In the genomic region with DNA sequence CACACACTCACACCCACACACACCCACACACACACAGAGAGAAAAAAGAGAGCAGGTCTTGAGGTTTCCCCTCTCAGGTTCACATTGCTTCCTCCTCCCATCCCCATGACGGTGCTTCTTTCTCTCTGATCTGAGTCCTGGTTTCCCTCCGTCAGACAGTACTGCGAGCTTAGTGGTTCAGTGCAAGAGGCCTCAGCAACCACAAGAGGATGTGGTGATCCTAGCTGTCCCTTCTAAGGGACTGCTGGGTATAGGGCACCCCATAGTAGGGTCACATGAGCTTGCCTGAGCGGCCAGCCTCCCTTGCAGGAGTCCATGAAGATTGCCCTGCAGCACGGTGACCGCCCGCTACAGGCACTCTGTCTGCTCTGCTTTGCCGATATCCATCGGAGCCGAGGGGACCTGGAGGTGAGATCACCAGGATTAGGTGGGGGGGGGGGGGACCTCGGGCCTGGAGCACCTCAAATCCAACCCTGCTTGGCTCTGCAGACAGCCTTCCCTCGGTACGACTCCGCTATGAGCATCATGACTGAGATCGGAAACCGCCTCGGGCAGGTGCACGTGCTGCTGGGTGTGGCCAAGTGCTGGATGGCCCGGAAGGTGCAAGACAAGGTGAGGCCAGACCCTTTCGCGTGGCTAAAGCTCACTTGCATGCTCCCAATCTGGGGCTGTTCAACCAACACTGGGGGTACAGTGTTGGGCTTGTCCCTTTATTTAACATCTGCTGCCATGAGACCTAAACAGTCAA, we compare ENCODE assay signal across 10 mouse cellular contexts. TPM values are rescaled to one million over a fixed set of nuclear protein-coding genes. Genes with fewer than 3 reads are reported as not detected.
DNase-seq lines count a peak whose midpoint lies in the region; ATAC-seq and TF ChIP-seq lines count a peak whose summit lies in the region.
"Had no signal": no experiment of that assay in that cellular context is flagged by ENCODE, and none has a peak within 500 bp of the region (broad histone marks: within the 10 kb centered on the region; RNA-seq: fewer than 3 reads in every experiment).

No protein-coding gene starts in this region.

- no peaks in the 10 kb centered on the region for H3K27me3 ChIP-seq in forebrain, embryonic 10.5 days (ENCODE audit: poor library complexity, severe bottlenecking)
- no peaks in the 10 kb centered on the region for H3K27me3 ChIP-seq in forebrain, embryonic 15.5 days
- no peaks in the 10 kb centered on the region for H3K27me3 ChIP-seq in midbrain, embryonic 10.5 days (ENCODE audit: low read depth, poor library complexity, severe bottlenecking)
- no peaks in the 10 kb centered on the region for H3K27me3 ChIP-seq in midbrain, embryonic 16.5 days (ENCODE audit: control insufficient read depth, insufficient read depth, low read depth, low read length)
- no peaks in the 10 kb centered on the region for H3K27me3 ChIP-seq in liver, embryonic 14.5 days (ENCODE audit: control insufficient read depth, insufficient read depth, low read length)

- H3K9ac ChIP-seq in forebrain, embryonic 15.5 days (replicated peaks) = no peak overlapping the region
- no peak overlapping the region for H3K9ac ChIP-seq in midbrain, embryonic 16.5 days (ENCODE audit: low read depth, low read length)
- no peak overlapping the region for H3K9ac ChIP-seq in liver, embryonic 14.5 days (replicated peaks)

- H3K36me3 ChIP-seq in forebrain, embryonic 10.5 days (replicated peaks) = no peaks in the 10 kb centered on the region
- no peaks in the 10 kb centered on the region for H3K36me3 ChIP-seq in forebrain, embryonic 15.5 days
- no peaks in the 10 kb centered on the region for H3K36me3 ChIP-seq in midbrain, embryonic 10.5 days
- no peaks in the 10 kb centered on the region for H3K36me3 ChIP-seq in midbrain, embryonic 16.5 days (ENCODE audit: control insufficient read depth, insufficient read depth, low read length)
- no peaks in the 10 kb centered on the region for H3K36me3 ChIP-seq in liver, embryonic 14.5 days (replicated peaks; ENCODE audit: control insufficient read depth, insufficient read depth, low read depth)

- WGBS in forebrain, embryonic 10.5 days = 71% methylated on average over 21 of the region's 21 CpGs
- WGBS in forebrain, embryonic 15.5 days = 67% methylated on average over 21 of the region's 21 CpGs
- WGBS in midbrain, embryonic 10.5 days = 76% methylated on average over 21 of the region's 21 CpGs
- WGBS in midbrain, embryonic 16.5 days = 74% methylated on average over 21 of the region's 21 CpGs
- WGBS in liver, embryonic 14.5 days (ENCODE audit: insufficient replicate concordance) = 35% methylated on average over 21 of the region's 21 CpGs

- no peak for DNase-seq in forebrain, embryonic 10.5 days (ENCODE audit: extremely low spot score, low spot score)
- no peak for DNase-seq in midbrain, embryonic 10.5 days (ENCODE audit: low spot score)
- no peak for DNase-seq in liver, embryonic 14.5 days (ENCODE audit: low read depth in 3 of 3, low spot score in 3 of 3)
- peak; percentile 46 for DNase-seq in thymus, postnatal 14 days
- no peak for DNase-seq in left cerebral cortex, adult 11 months (ENCODE audit: low spot score)
- no peak for DNase-seq in cerebellum, postnatal 14 days
- DNase-seq: embryo, embryonic 11 days; heart, postnatal 4 days had no signal

- no peak; the same call in 1 of the 2 replicates for ATAC-seq in forebrain, embryonic 15.5 days (replicated peaks)
- ATAC-seq in midbrain, embryonic 16.5 days = no peak
- ATAC-seq in liver, embryonic 14.5 days (ENCODE audit: insufficient read depth) = 0 out of 2 replicates have a peak, but pooled peaks have one; percentile 22

- no peak for TF ChIP-seq CTCF in liver, embryonic 14.5 days (IDR thresholded peaks at IDR 0.05; ENCODE audit: low read depth)

- no peak for TF ChIP-seq EP300 in liver, embryonic 14.5 days (IDR thresholded peaks at IDR 0.05; ENCODE audit: low read depth)

- H3K27ac ChIP-seq in forebrain, embryonic 10.5 days = peak overlapping the region; percentile 76
- H3K27ac ChIP-seq in forebrain, embryonic 15.5 days (replicated peaks) = no peak overlapping the region
- peak overlapping the region; percentile 46; the same call in 1 of the 2 replicates for H3K27ac ChIP-seq in midbrain, embryonic 10.5 days (replicated peaks)
- no peak overlapping the region for H3K27ac ChIP-seq in midbrain, embryonic 16.5 days (ENCODE audit: low read length)
- no peak overlapping the region for H3K27ac ChIP-seq in liver, embryonic 14.5 days

- H3K4me1 ChIP-seq in forebrain, embryonic 10.5 days = peaks cover 31% of the 10 kb centered on the region
- H3K4me1 ChIP-seq in forebrain, embryonic 15.5 days = no peaks in the 10 kb centered on the region
- H3K4me1 ChIP-seq in midbrain, embryonic 10.5 days = peaks cover 19% of the 10 kb centered on the region
- no peaks in the 10 kb centered on the region for H3K4me1 ChIP-seq in midbrain, embryonic 16.5 days (ENCODE audit: control insufficient read depth, insufficient read depth, low read length)
- peaks cover 0 to 9% of the 10 kb centered on the region in 2 experiments; a peak in 3 of 4 replicates for H3K4me1 ChIP-seq in liver, embryonic 14.5 days (replicated peaks; ENCODE audit: control insufficient read depth in 2 of 2, insufficient read depth in 2 of 2, low read length in 1 of 2)

- H3K9me3 ChIP-seq in forebrain, embryonic 10.5 days = no peaks in the 10 kb centered on the region
- H3K9me3 ChIP-seq in forebrain, embryonic 15.5 days = no peaks in the 10 kb centered on the region
- no peaks in the 10 kb centered on the region for H3K9me3 ChIP-seq in midbrain, embryonic 10.5 days (replicated peaks)
- H3K9me3 ChIP-seq in midbrain, embryonic 16.5 days (replicated peaks; ENCODE audit: control insufficient read depth, low read length, poor library complexity, severe bottlenecking) = no peaks in the 10 kb centered on the region
- H3K9me3 ChIP-seq in liver, embryonic 14.5 days (ENCODE audit: control insufficient read depth, low read length) = no peaks in the 10 kb centered on the region

- no peak overlapping the region; the same call in none of the 2 replicates for H3K4me3 ChIP-seq in forebrain, embryonic 10.5 days
- no peak overlapping the region for H3K4me3 ChIP-seq in forebrain, embryonic 15.5 days
- H3K4me3 ChIP-seq in midbrain, embryonic 10.5 days = no peak overlapping the region
- H3K4me3 ChIP-seq in midbrain, embryonic 16.5 days (ENCODE audit: low read depth, low read length) = no peak overlapping the region
- no peak overlapping the region for H3K4me3 ChIP-seq in liver, embryonic 14.5 days (ENCODE audit: insufficient read depth in 1 of 2, low read depth in 2 of 2, low read length in 2 of 2)

- no peak overlapping the region for H3K4me2 ChIP-seq in forebrain, embryonic 15.5 days (replicated peaks)
- H3K4me2 ChIP-seq in midbrain, embryonic 16.5 days (ENCODE audit: low read length) = no peak overlapping the region
- H3K4me2 ChIP-seq in liver, embryonic 14.5 days (ENCODE audit: low read depth) = no peak overlapping the region

RNA-seq across cellular contexts. Expression of a gene that starts 7.4 kb away (rescaled TPM):
- polyA plus RNA-seq in forebrain, embryonic 10.5 days (2016; fragmentation: Nextera tagmentation; extraction: Ambion mirVana) = 4.9 and 5.2 TPM in 2 replicates
- polyA plus RNA-seq in forebrain, embryonic 15.5 days (2015; fragmentation: Nextera tagmentation; extraction: Ambion mirVana) = 0.63 and 0.74 TPM in 2 replicates
- polyA plus RNA-seq in midbrain, embryonic 10.5 days (2016; fragmentation: Nextera tagmentation; extraction: Ambion mirVana) = 1.7 and 2.0 TPM in 2 replicates
- polyA plus RNA-seq in midbrain, embryonic 16.5 days (2015; fragmentation: Nextera tagmentation; extraction: Ambion mirVana) = 0.42 and 0.64 TPM in 2 replicates
- 0.55 and 0.78 TPM in 2 replicates for polyA plus RNA-seq in liver, embryonic 14.5 days (2012; rRNA removed)
- 0.62 and 1.1 TPM in 2 replicates for polyA plus RNA-seq in liver, embryonic 14.5 days (2014; fragmentation: Nextera tagmentation; extraction: Ambion mirVana)

RNA-seq across cellular contexts. Expression of a gene that starts 11.0 kb away (rescaled TPM):
- polyA plus RNA-seq in forebrain, embryonic 10.5 days (2016; fragmentation: Nextera tagmentation; extraction: Ambion mirVana) = 361 TPM in 2 replicates
- 230 and 231 TPM in 2 replicates for polyA plus RNA-seq in forebrain, embryonic 15.5 days (2015; fragmentation: Nextera tagmentation; extraction: Ambion mirVana)
- polyA plus RNA-seq in midbrain, embryonic 10.5 days (2016; fragmentation: Nextera tagmentation; extraction: Ambion mirVana) = 363 TPM in 2 replicates
- polyA plus RNA-seq in midbrain, embryonic 16.5 days (2015; fragmentation: Nextera tagmentation; extraction: Ambion mirVana) = 226 and 247 TPM in 2 replicates
- 77.7 and 126 TPM in 2 replicates for polyA plus RNA-seq in liver, embryonic 14.5 days (2012; rRNA removed)
- 174 and 186 TPM in 2 replicates for polyA plus RNA-seq in liver, embryonic 14.5 days (2014; fragmentation: Nextera tagmentation; extraction: Ambion mirVana)

RNA-seq across cellular contexts. Expression of a gene that starts 27.4 kb away (rescaled TPM):
- 17.8 and 17.9 TPM in 2 replicates for polyA plus RNA-seq in forebrain, embryonic 10.5 days (2016; fragmentation: Nextera tagmentation; extraction: Ambion mirVana)
- polyA plus RNA-seq in forebrain, embryonic 15.5 days (2015; fragmentation: Nextera tagmentation; extraction: Ambion mirVana) = 23.7 and 27.8 TPM in 2 replicates
- polyA plus RNA-seq in midbrain, embryonic 10.5 days (2016; fragmentation: Nextera tagmentation; extraction: Ambion mirVana) = 20.5 and 26.3 TPM in 2 replicates
- polyA plus RNA-seq in midbrain, embryonic 16.5 days (2015; fragmentation: Nextera tagmentation; extraction: Ambion mirVana) = 30.4 and 35.0 TPM in 2 replicates
- 11.1 and 11.2 TPM in 2 replicates for polyA plus RNA-seq in liver, embryonic 14.5 days (2012; rRNA removed)
- 8.1 and 8.4 TPM in 2 replicates for polyA plus RNA-seq in liver, embryonic 14.5 days (2014; fragmentation: Nextera tagmentation; extraction: Ambion mirVana)

RNA-seq across cellular contexts. Expression of a gene that starts 39.4 kb away (rescaled TPM):
- polyA plus RNA-seq in forebrain, embryonic 10.5 days (2016; fragmentation: Nextera tagmentation; extraction: Ambion mirVana) = 2.8 and 3.1 TPM in 2 replicates
- polyA plus RNA-seq in forebrain, embryonic 15.5 days (2015; fragmentation: Nextera tagmentation; extraction: Ambion mirVana) = 2.4 and 3.0 TPM in 2 replicates
- 3.6 and 5.6 TPM in 2 replicates for polyA plus RNA-seq in midbrain, embryonic 10.5 days (2016; fragmentation: Nextera tagmentation; extraction: Ambion mirVana)
- polyA plus RNA-seq in midbrain, embryonic 16.5 days (2015; fragmentation: Nextera tagmentation; extraction: Ambion mirVana) = 2.1 and 2.8 TPM in 2 replicates
- 13.3 and 20.5 TPM in 2 replicates for polyA plus RNA-seq in liver, embryonic 14.5 days (2012; rRNA removed)
- polyA plus RNA-seq in liver, embryonic 14.5 days (2014; fragmentation: Nextera tagmentation; extraction: Ambion mirVana) = 12.4 and 15.6 TPM in 2 replicates

Comparison
In these comparisons a context has a peak if more than half of its experiments do, and no peak if none do; other contexts are left out.
1. H3K27ac ChIP-seq: peak in forebrain, embryonic 10.5 days (single experiment) and midbrain, embryonic 10.5 days (single experiment); none in forebrain, embryonic 15.5 days (single experiment), midbrain, embryonic 16.5 days (single experiment) and liver, embryonic 14.5 days (single experiment).